Mouse (Mus musculus) lung, embryonic 15.5 days (tissue): ENCODE data around the gene Cemip2. TPM values are rescaled to one million over a fixed set of nuclear protein-coding genes. Genes with fewer than 3 reads are reported as not detected.

Experiments
- ATAC-seq: fragments of 200-750 bp; cut with Nextera tagmentation; 2 replicates; pipeline ENCODE4 v1.8.0; 2017; ENCODE audit warnings: moderate number of reproducible peaks, borderline replicate concordance; ENCODE audit not compliant: low FRiP score, low TSS enrichment; ENCODE audit errors: extremely low read depth
- H3K27ac ChIP-seq: fragments of 300-500 bp; sonication (generic); 2 replicates; pipeline ENCODE4 v1.5.1; 2015; ENCODE audit warnings: moderate library complexity, mild to moderate bottlenecking, inconsistent platforms
- H3K27me3 ChIP-seq: fragments of 300-500 bp; sonication (generic); 2 replicates; pipeline ENCODE4 v1.6.1; 2015; ENCODE audit warnings: inconsistent platforms
- H3K36me3 ChIP-seq: fragments of 300-500 bp; sonication (generic); 2 replicates; pipeline ENCODE4 v1.6.1; 2015; ENCODE audit warnings: inconsistent platforms
- H3K4me1 ChIP-seq: fragments of 300-500 bp; sonication (generic); 2 replicates; pipeline ENCODE4 v1.6.1; 2015; ENCODE audit warnings: inconsistent platforms
- H3K4me2 ChIP-seq: fragments of 300-500 bp; sonication (generic); 2 replicates; pipeline ENCODE4 v1.6.1; 2015; ENCODE audit warnings: inconsistent platforms, mild to moderate bottlenecking, moderate library complexity
- H3K4me3 ChIP-seq: fragments of 300-500 bp; sonication (generic); 2 replicates; pipeline ENCODE4 v1.5.1; 2015; ENCODE audit warnings: mild to moderate bottlenecking, inconsistent platforms
- H3K9ac ChIP-seq: fragments of 300-500 bp; sonication (generic); 2 replicates; pipeline ENCODE4 v1.6.1; 2015; ENCODE audit warnings: inconsistent platforms
- H3K9me3 ChIP-seq: fragments of 300-500 bp; sonication (generic); 2 replicates; pipeline ENCODE4 v1.6.1; 2016; ENCODE audit warnings: inconsistent platforms
- WGBS: fragments of 180-500 bp; shearing (Covaris S2); methylation state at CpG from one replicate; pipeline ENCODE4 v1.1.7; 2015; 5-methylcytosine and 5-hydroxymethylcytosine counted together
- polyA plus RNA-seq: library from polyadenylated mRNA; unstranded; fragments of >200 nt; fragmentation: Nextera tagmentation; extraction: Ambion mirVana; gene quantifications from 2 replicates; pipeline ENCODE4 v1.2.1, GENCODE M21; 2015

Gene Cemip2
- polyA plus RNA-seq, 1 experiment from 2014 or later, result 32.3 TPM

GRCm38 (mm10) chr19:21884385-21884784, 106.2 kb downstream of the Cemip2 start:
- WGBS, result 72% methylated on average over 4 of the region's 4 CpGs
- no peak for ATAC-seq
- H3K9me3 ChIP-seq, result no peaks in the 10 kb centered on the region

GRCm38 (mm10) chr19:21886166-21886657, 108.1 kb downstream of the Cemip2 start:
- Histone ChIP-seq H3K4me3 (no peak overlapping the region), H3K27me3 (no peaks in the 10 kb centered on the region), H3K9ac (no peak overlapping the region), H3K4me1 (peaks cover 16% of the 10 kb centered on the region), H3K9me3 (no peaks in the 10 kb centered on the region), H3K36me3 (no peaks in the 10 kb centered on the region), H3K27ac (peak overlapping the region; percentile 13; the same call in 1 of the 2 replicates), H3K4me2 (no peak overlapping the region)
- 50% methylated on average over 4 of the region's 4 CpGs for WGBS
- ATAC-seq, result no peak

More at GRCm38 (mm10) chr19:21884385-21884784, 106.2 kb downstream of the Cemip2 start:
- H3K36me3 ChIP-seq, result no peaks in the 10 kb centered on the region
- H3K4me1 ChIP-seq, result peaks cover 16% of the 10 kb centered on the region
- no peak overlapping the region for H3K4me3 ChIP-seq
- H3K27ac ChIP-seq, result no peak overlapping the region
- no peaks in the 10 kb centered on the region for H3K27me3 ChIP-seq
- H3K4me2 ChIP-seq, result no peak overlapping the region
- H3K9ac ChIP-seq, result no peak overlapping the region

- no peaks in the 10 kb centered on the region for H3K9me3 ChIP-seq
- H3K27me3 ChIP-seq, result no peaks in the 10 kb centered on the region
- 0 out of 2 replicates have a peak, but pooled peaks cover 2% of the 10 kb centered on the region for H3K4me1 ChIP-seq
- H3K4me3 ChIP-seq, result no peak overlapping the region
- no peak overlapping the region for H3K4me2 ChIP-seq
- H3K36me3 ChIP-seq, result no peaks in the 10 kb centered on the region
- WGBS, result 33% methylated on average over 2 of the region's 2 CpGs
- ATAC-seq, result no peak
- peak overlapping the region; percentile 27 for H3K27ac ChIP-seq
- no peak overlapping the region for H3K9ac ChIP-seq
Measured at GRCm38 (mm10) chr19:21890699-21891098, 112.6 kb downstream of the Cemip2 start.

- H3K36me3 ChIP-seq, result no peaks in the 10 kb centered on the region
- no peak overlapping the region for H3K9ac ChIP-seq
- H3K9me3 ChIP-seq, result no peaks in the 10 kb centered on the region
- no peak for ATAC-seq
- H3K4me2 ChIP-seq, result no peak overlapping the region
- no peaks in the 10 kb centered on the region for H3K27me3 ChIP-seq
- H3K27ac ChIP-seq, result no peak overlapping the region
- H3K4me1 ChIP-seq, result peaks cover 6% of the 10 kb centered on the region; the same call in 1 of the 2 replicates
- no peak overlapping the region for H3K4me3 ChIP-seq
- 93% methylated on average over 3 of the region's 3 CpGs for WGBS
Measured at GRCm38 (mm10) chr19:21894792-21895191, 116.7 kb downstream of the Cemip2 start.

DNA sequence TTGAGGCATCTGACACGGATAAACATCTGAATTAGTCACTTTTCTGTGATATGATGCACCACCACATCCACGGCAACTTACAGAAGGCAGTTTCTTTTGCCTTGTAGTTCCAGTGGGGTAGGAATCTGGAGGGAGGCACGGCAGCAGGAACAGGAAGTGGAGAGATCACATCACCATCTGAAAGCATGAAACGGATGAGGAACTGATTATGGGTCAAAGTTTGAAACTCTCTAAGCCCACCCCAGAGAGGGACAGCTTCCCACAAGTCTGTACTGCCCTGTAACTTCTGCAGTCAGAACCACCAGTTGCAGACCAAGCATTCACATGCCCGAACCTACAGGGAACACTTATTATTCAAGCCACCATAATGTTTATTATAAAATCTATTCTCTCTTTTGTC, 117.4 kb downstream of the Cemip2 start:
- Histone ChIP-seq H3K9me3 (no peaks in the 10 kb centered on the region), H3K27ac (no peak overlapping the region)
- 64% methylated on average over 5 of the region's 5 CpGs for WGBS

DNA sequence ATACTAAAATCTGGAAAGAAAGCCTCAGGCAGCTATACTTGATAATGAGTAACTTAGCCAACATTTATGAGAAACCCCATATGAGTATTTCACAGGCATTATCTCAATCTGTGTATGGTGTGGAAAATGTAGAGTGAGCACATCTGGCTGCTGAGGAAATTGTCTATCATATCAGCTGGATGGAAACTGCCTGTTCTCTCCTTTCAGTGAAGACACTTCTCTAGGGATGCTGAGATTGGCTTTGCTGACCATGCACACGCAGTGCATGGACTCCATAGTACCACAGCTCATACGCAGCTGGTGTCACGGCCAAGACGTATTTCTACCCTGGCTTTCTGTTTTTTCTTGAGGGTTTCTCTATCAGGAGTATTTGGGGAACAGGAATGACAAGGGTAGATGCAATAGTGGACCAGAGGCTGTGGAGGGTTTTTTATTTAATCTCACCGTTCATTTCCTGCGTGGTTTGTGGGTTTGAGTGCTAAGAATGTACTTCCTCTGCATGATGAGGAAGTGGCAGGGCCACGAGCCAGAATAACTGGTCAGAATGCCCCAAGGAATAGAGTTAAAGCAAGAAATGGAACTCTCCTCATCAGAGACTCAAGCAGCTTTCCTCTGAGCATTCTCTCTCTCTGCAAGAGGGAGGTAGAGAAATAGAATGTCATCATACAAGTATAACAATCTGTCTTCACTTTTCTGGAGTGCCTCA, 119.1 kb downstream of the Cemip2 start:
- no peaks in the 10 kb centered on the region for H3K36me3 ChIP-seq
- peaks cover 6% of the 10 kb centered on the region; the same call in 1 of the 2 replicates for H3K4me1 ChIP-seq
- H3K9ac ChIP-seq, result no peak overlapping the region
- H3K4me2 ChIP-seq, result no peak overlapping the region
- ATAC-seq, result no peak
- H3K27ac ChIP-seq, result no peak overlapping the region
- 54% methylated on average over 7 of the region's 7 CpGs for WGBS
- no peaks in the 10 kb centered on the region for H3K27me3 ChIP-seq
- H3K9me3 ChIP-seq, result no peaks in the 10 kb centered on the region
- H3K4me3 ChIP-seq, result no peak overlapping the region

More for the DNA sequence above, 117.4 kb downstream of the Cemip2 start:
- ATAC-seq, result no peak
- no peak overlapping the region for H3K9ac ChIP-seq
- H3K36me3 ChIP-seq, result no peaks in the 10 kb centered on the region
- H3K4me3 ChIP-seq, result no peak overlapping the region
- H3K27me3 ChIP-seq, result no peaks in the 10 kb centered on the region
- peaks cover 6% of the 10 kb centered on the region; the same call in 1 of the 2 replicates for H3K4me1 ChIP-seq
- no peak overlapping the region for H3K4me2 ChIP-seq

- H3K27ac ChIP-seq, result no peak overlapping the region
- no peak overlapping the region for H3K4me2 ChIP-seq
- ATAC-seq, result no peak
- no peak overlapping the region for H3K4me3 ChIP-seq
- H3K27me3 ChIP-seq, result no peaks in the 10 kb centered on the region
- WGBS, result 56% methylated on average over 12 of the region's 12 CpGs
- no peaks in the 10 kb centered on the region for H3K9me3 ChIP-seq
- peaks cover 4% of the 10 kb centered on the region; the same call in 1 of the 2 replicates for H3K4me1 ChIP-seq
- no peak overlapping the region for H3K9ac ChIP-seq
- H3K36me3 ChIP-seq, result no peaks in the 10 kb centered on the region
Measured at GRCm38 (mm10) chr19:21898015-21898939, 120.1 kb downstream of the Cemip2 start.

Other genes with a start within 250 kb of the Cemip2 start
- gene 1110059E24Rik, start 125.4 kb upstream of the Cemip2 start, polyA plus RNA-seq, result 66.7 and 70.2 TPM in 2 replicates
- 35.7 and 37.9 TPM in 2 replicates for gene Abhd17b, start 125.2 kb upstream of the Cemip2 start, polyA plus RNA-seq